Mouse (Mus musculus) hindbrain, embryonic 16.5 days (tissue): ENCODE measurements around the gene Susd4. TPM values are rescaled to one million over a fixed set of nuclear protein-coding genes. Genes with fewer than 3 reads are reported as not detected.

ENCODE experiments used
- ATAC-seq: fragments of 200-750 bp; cut with Nextera tagmentation; 2 replicates; pipeline ENCODE4 v1.8.0; 2017; ENCODE audit warnings: moderate TSS enrichment, moderate library complexity
- H3K27ac ChIP-seq: fragments of 300-500 bp; sonication (generic); 2 replicates; pipeline ENCODE4 v1.5.1; 2014; ENCODE audit warnings: low read depth, mild to moderate bottlenecking, control low read depth, low read length, moderate library complexity
- H3K27me3 ChIP-seq: fragments of 300-500 bp; sonication (generic); replicated peaks from 2 replicates; pipeline ENCODE4 v1.6.1; 2014; ENCODE audit warnings: low read length; ENCODE audit not compliant: control insufficient read depth, insufficient read depth
- H3K36me3 ChIP-seq: fragments of 300-500 bp; sonication (generic); 2 replicates; pipeline ENCODE4 v1.6.1; 2014; ENCODE audit warnings: mild to moderate bottlenecking, low read length, moderate library complexity, mixed read lengths; ENCODE audit not compliant: control insufficient read depth, insufficient read depth
- H3K4me1 ChIP-seq: fragments of 300-500 bp; sonication (generic); 2 replicates; pipeline ENCODE4 v1.6.1; 2014; ENCODE audit warnings: low read depth, low read length; ENCODE audit not compliant: control insufficient read depth, insufficient read depth
- H3K4me2 ChIP-seq: fragments of 300-500 bp; sonication (generic); 2 replicates; pipeline ENCODE4 v1.6.1; 2014; ENCODE audit warnings: mild to moderate bottlenecking, low read length, control low read depth, moderate library complexity
- H3K4me3 ChIP-seq: fragments of 300-500 bp; sonication (generic); 2 replicates; pipeline ENCODE4 v1.5.1; 2014; ENCODE audit warnings: mild to moderate bottlenecking, low read length, control low read depth, moderate library complexity
- H3K9ac ChIP-seq: fragments of 300-500 bp; sonication (generic); 2 replicates; pipeline ENCODE4 v1.6.1; 2014; ENCODE audit warnings: low read depth, mild to moderate bottlenecking, control low read depth, low read length, moderate library complexity
- H3K9me3 ChIP-seq: fragments of 300-500 bp; sonication (generic); 2 replicates; pipeline ENCODE4 v1.6.1; 2014; ENCODE audit warnings: mild to moderate bottlenecking, low read length, moderate library complexity; ENCODE audit not compliant: control insufficient read depth
- WGBS: fragments of 180-500 bp; shearing (Covaris S2); extraction: QIAGEN DNeasy Blood & Tissue Kit; methylation state at CpG from one replicate; pipeline ENCODE4 v1.1.7; 2014; 5-methylcytosine and 5-hydroxymethylcytosine counted together
- polyA plus RNA-seq: library from polyadenylated mRNA; unstranded; fragments of >200 nt; fragmentation: Nextera tagmentation; extraction: Ambion mirVana; gene quantifications from 2 replicates; pipeline ENCODE4 v1.2.1, GENCODE M21; 2015

Susd4 gene
- polyA plus RNA-seq, 1 experiment from 2014 or later = 85.0 TPM

- Histone ChIP-seq H3K4me3 (no peak overlapping the region), H3K4me1 (peaks cover 4% of the 10 kb centered on the region; the same call in 1 of the 2 replicates), H3K36me3 (peaks cover 6% of the 10 kb centered on the region; the same call in 1 of the 2 replicates), H3K27me3 (no peaks in the 10 kb centered on the region), H3K4me2 (no peak overlapping the region), H3K9ac (no peak overlapping the region), H3K27ac (no peak overlapping the region), H3K9me3 (no peaks in the 10 kb centered on the region)
- 72% methylated on average over 2 of the region's 2 CpGs for WGBS
- ATAC-seq = no peak
These were observed 119.0 kb downstream of the Susd4 start for GRCm38 (mm10) chr1:182882611-182883010.

GRCm38 (mm10) chr1:182895698-182896097 lies 132.0 kb downstream of the Susd4 start:
- Histone ChIP-seq H3K27ac (no peak overlapping the region), H3K4me1 (no peaks in the 10 kb centered on the region; the same call in none of the 2 replicates), H3K36me3 (no peaks in the 10 kb centered on the region), H3K27me3 (no peaks in the 10 kb centered on the region), H3K4me3 (no peak overlapping the region), H3K4me2 (no peak overlapping the region), H3K9ac (no peak overlapping the region), H3K9me3 (no peaks in the 10 kb centered on the region)
- ATAC-seq = no peak
- WGBS = 70% methylated on average over 9 of the region's 9 CpGs

GRCm38 (mm10) chr1:182897071-182897470 lies 133.4 kb downstream of the Susd4 start:
- Histone ChIP-seq H3K27me3 (no peaks in the 10 kb centered on the region), H3K9ac (no peak overlapping the region), H3K4me1 (no peaks in the 10 kb centered on the region; the same call in none of the 2 replicates), H3K36me3 (no peaks in the 10 kb centered on the region), H3K4me3 (no peak overlapping the region), H3K9me3 (no peaks in the 10 kb centered on the region), H3K4me2 (no peak overlapping the region), H3K27ac (0 out of 2 replicates have a peak overlapping the region, but pooled peaks have one; percentile 21)
- ATAC-seq = peak; percentile 58; the same call in 1 of the 2 replicates
- 49% methylated on average over 6 of the region's 6 CpGs for WGBS

GRCm38 (mm10) chr1:182897506-182898138 lies 134.0 kb downstream of the Susd4 start:
- WGBS = 54% methylated on average over 12 of the region's 12 CpGs

GRCm38 (mm10) chr1:182902095-182902494 lies 138.4 kb downstream of the Susd4 start:
- H3K27me3 ChIP-seq = no peaks in the 10 kb centered on the region
- H3K9ac ChIP-seq = no peak overlapping the region
- no peaks in the 10 kb centered on the region for H3K9me3 ChIP-seq
- ATAC-seq = no peak
- no peak overlapping the region for H3K4me3 ChIP-seq
- H3K4me1 ChIP-seq = no peaks in the 10 kb centered on the region; the same call in none of the 2 replicates
- 45% methylated on average over 5 of the region's 5 CpGs for WGBS
- no peak overlapping the region for H3K27ac ChIP-seq
- no peaks in the 10 kb centered on the region for H3K36me3 ChIP-seq
- no peak overlapping the region for H3K4me2 ChIP-seq

More at GRCm38 (mm10) chr1:182897506-182898138, 134.0 kb downstream of the Susd4 start:
- Histone ChIP-seq H3K27ac (peak overlapping the region; percentile 21; the same call in 1 of the 2 replicates), H3K27me3 (no peaks in the 10 kb centered on the region), H3K9me3 (no peaks in the 10 kb centered on the region), H3K4me2 (no peak overlapping the region), H3K4me3 (no peak overlapping the region), H3K4me1 (no peaks in the 10 kb centered on the region; the same call in none of the 2 replicates), H3K9ac (no peak overlapping the region), H3K36me3 (no peaks in the 10 kb centered on the region)
- peak; percentile 88 for ATAC-seq

GRCm38 (mm10) chr1:182902906-182903305 lies 139.2 kb downstream of the Susd4 start:
- no peaks in the 10 kb centered on the region for H3K27me3 ChIP-seq
- no peak for ATAC-seq
- H3K4me3 ChIP-seq = no peak overlapping the region
- H3K4me2 ChIP-seq = no peak overlapping the region
- no peak overlapping the region for H3K27ac ChIP-seq
- peaks cover 1% of the 10 kb centered on the region; the same call in 1 of the 2 replicates for H3K4me1 ChIP-seq
- WGBS = 93% methylated on average over 3 of the region's 3 CpGs
- H3K36me3 ChIP-seq = no peaks in the 10 kb centered on the region
- H3K9me3 ChIP-seq = no peaks in the 10 kb centered on the region
- H3K9ac ChIP-seq = no peak overlapping the region

GRCm38 (mm10) chr1:182905669-182906068 lies 142.0 kb downstream of the Susd4 start:
- Histone ChIP-seq H3K4me2 (no peak overlapping the region), H3K4me3 (no peak overlapping the region), H3K36me3 (no peaks in the 10 kb centered on the region), H3K9ac (no peak overlapping the region), H3K27ac (no peak overlapping the region), H3K9me3 (no peaks in the 10 kb centered on the region), H3K4me1 (peaks cover 3% of the 10 kb centered on the region; the same call in 1 of the 2 replicates), H3K27me3 (no peaks in the 10 kb centered on the region)
- no peak for ATAC-seq
- 82% methylated on average over 3 of the region's 3 CpGs for WGBS

- Histone ChIP-seq H3K27ac (no peak overlapping the region), H3K4me3 (no peak overlapping the region), H3K4me1 (peaks cover 3% of the 10 kb centered on the region), H3K36me3 (no peaks in the 10 kb centered on the region), H3K9me3 (peaks cover 2% of the 10 kb centered on the region), H3K4me2 (no peak overlapping the region), H3K9ac (no peak overlapping the region), H3K27me3 (no peaks in the 10 kb centered on the region)
- 17% methylated on average over 14 of the region's 14 CpGs for WGBS
- ATAC-seq = peak; percentile 80
These were observed 144.7 kb downstream of the Susd4 start for GRCm38 (mm10) chr1:182908050-182909036.

- Histone ChIP-seq H3K4me3 (no peak overlapping the region), H3K36me3 (no peaks in the 10 kb centered on the region), H3K9me3 (peaks cover 2% of the 10 kb centered on the region), H3K27me3 (no peaks in the 10 kb centered on the region), H3K4me2 (no peak overlapping the region), H3K4me1 (peaks cover 3% of the 10 kb centered on the region), H3K9ac (no peak overlapping the region), H3K27ac (no peak overlapping the region)
- no peak for ATAC-seq
- WGBS = 56% methylated on average over 3 of the region's 3 CpGs
These were observed 145.4 kb downstream of the Susd4 start for GRCm38 (mm10) chr1:182909066-182909465.
